Mouse (Mus musculus): ENCODE results near the gene Negr1.

Negr1 gene

GRCm38 (mm10) chr3:157116024-157116423 lies 554.4 kb downstream of the Negr1 start:
- no peak for DNase-seq

DNA sequence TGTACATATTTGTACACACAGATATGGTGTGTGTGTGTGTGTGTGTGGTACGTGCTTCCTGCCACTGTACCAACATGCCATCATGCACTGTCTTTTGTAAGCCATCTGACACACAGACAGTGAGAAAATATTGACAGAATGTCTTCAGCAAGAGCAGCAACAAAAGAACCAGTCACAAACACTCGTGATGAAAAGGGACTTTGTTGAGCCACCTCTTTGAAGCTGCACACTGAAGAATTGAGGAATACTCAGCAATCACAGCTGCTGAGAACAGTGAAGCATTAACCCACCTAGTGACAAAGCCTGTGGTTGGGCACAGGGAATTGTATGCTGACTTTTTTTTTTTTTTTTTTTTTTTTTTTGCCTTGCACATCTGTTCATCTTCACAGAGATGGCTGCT lies 558.3 kb downstream of the Negr1 start:
- DNase-seq, result no peak

GRCm38 (mm10) chr3:157146124-157146855 lies 584.7 kb downstream of the Negr1 start:
- no peak for DNase-seq

DNA sequence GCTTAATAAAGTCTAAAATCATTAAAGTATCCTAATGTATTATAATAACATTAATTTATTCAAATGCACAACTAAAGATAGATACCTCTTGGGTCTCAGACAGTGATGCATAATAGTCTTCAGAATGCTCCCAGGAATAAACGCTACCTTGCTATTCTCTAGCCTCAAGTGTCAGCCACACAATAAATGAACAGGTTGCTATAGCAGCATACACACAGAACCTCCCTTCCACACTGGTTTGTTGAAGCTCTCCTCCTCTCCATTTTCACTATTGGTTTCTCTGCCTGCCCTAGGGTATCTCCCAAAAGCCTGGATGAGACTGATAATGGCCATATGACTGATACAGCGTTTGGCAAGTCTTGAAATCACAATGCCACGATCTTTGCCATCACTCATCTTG lies 593.3 kb downstream of the Negr1 start:
- no peak for DNase-seq

DNA sequence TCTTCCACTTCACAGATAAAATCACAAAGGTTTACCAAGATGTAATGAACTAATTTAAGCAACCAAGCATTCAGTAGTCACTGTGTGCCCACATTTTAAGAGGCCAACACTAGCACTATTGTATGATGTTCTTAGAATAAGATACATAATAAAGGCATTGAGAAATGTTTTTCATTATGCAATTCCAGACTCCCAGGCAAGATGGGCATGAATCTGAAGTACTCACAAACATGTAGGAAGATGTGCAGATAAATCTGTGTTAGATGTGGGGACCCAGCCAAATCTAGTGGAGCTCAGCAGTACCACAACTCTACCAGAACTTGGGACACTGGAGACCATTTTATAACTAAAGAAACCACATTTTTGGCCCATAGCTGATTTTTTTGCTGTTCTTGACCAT lies 593.9 kb downstream of the Negr1 start:
- no peak for DNase-seq

DNA sequence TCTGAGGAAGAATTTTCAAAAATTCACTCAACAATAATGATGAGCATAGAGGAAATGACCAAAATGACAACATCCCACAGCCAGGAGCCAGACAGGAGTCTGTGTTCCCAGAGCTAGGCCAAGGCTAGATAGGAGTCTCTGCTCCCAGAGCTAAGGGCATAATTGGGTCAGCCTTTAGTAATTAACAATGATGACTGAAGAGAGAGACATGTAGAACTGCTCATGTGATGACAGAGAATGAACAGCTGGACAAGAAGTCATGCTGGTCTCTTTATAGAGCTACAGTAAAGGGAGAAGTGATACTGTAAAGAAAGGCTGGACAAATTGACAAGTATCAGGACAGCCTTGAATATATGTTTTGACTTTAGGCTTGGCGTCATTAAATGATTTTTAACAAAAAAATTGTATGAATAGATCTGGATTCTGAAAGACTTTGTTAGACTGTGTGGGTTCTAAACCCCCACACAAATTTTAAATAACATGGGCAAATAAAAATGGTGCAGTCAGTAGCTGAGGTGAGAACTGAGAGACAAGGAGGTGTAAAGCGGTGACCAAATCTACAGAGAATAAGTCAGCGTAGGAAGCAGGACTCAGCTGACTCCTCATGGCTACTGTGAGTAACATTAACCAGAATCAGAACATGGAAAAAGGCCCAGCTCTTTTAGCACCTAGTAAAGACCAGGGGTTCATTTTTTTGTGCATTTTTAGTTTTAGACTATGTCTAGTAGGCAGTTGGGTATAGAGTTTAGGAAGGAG lies 603.4 kb downstream of the Negr1 start:
- no peak for DNase-seq

GRCm38 (mm10) chr3:157181975-157182374 lies 620.4 kb downstream of the Negr1 start:
- DNase-seq, result no peak

- DNase-seq, result no peak
These were observed 627.5 kb downstream of the Negr1 start for GRCm38 (mm10) chr3:157188939-157189725.

DNA sequence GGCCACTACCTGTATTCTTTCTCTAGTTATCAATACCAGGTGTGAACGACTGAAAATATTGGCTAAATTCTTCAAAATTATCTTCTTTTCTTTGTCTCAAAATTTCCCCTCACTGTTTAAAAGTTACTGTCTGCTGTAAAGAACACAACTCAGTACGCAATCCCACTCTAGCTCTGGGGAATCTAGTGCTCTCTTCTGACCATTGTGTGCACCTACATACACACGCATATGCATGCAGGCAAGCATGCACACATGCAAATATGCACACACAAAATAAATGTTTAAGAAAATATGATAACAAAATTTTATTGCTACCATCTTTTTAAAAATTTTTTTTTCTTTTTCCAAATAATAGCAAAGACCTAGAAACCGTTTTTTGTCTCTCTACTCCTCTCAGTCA lies 628.2 kb downstream of the Negr1 start:
- no peak for DNase-seq

DNA sequence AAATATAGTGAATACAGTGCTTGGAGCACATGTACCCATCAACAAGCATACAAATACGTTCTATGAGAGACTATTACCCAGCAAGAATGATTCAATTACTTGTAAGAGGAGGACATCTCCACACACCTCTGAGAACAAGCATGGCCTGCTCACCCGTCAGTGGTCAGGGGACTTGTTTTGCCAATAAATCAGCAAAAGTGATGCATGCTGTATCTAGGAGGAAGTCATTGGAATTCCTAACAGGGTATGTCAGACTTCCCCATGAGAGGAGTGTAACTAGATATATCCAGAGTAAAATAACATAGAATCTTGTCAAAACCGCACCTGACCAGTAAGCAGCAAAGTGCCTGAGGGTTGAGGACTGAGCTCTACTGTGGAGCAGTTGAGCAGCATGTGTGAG lies 629.0 kb downstream of the Negr1 start:
- no peak for DNase-seq

GRCm38 (mm10) chr3:157192021-157192420 lies 630.4 kb downstream of the Negr1 start:
- DNase-seq, result no peak

DNA sequence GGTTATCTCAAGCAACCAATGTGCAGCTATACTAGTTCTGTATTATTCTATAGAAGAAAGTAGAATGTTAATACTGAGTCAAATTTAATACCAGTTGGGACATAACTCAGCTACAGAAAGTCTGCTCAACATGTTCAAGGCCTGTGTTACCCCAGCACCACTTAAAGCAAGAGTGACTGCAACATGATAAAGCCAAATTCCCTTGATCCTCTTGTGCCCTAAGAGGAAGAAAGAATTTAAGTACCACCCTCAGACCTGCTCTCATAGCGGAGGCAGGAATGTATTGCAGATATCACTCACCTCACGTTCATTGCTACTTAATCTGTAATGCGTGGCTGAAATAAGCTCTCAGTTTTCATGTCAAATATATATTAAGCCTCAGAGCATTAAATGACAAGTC lies 631.5 kb downstream of the Negr1 start:
- no peak for DNase-seq

- no peak for DNase-seq
These were observed 637.1 kb downstream of the Negr1 start for GRCm38 (mm10) chr3:157198659-157199058.

- DNase-seq, result no peak
These were observed 640.1 kb downstream of the Negr1 start for GRCm38 (mm10) chr3:157201726-157202125.

GRCm38 (mm10) chr3:157203573-157203972 lies 642.0 kb downstream of the Negr1 start:
- no peak for DNase-seq

DNA sequence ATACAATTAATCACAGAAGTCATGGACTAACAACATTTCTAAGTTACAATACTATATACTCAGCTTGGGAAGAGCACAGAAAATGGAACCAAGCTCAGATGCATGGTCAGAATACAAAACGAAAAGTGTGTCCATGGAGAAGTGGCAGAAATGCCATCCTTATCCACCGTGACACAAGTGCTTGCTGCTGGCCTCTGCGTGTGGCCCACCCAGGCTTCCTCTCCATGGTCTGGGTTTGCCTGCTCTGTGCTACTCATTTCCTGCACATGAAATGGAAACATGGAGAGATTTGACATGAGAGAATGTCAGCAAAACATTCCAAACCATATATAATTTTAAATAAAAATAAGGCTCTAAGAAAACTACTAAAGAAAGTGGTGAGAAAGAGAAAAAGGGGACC lies 645.2 kb downstream of the Negr1 start:
- no peak for DNase-seq

DNA sequence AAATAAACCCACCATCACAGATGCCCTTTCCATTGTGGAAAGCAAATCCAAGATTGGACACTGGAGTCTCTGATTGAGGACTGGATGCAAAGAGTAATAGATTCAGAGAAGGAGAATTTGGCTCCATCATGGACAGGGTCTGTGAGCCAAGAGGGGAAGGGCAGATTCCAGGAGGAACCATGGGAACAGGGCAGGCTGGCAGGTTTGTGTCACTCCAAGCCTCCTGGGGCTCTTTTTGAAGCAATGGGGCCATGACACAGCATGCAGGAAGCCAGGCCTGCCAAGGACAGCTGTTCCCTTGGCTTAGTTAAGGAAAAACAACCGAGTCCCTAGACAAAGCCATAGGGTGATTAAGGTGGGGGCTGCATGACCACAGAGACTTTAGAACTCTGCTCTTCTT lies 647.4 kb downstream of the Negr1 start:
- DNase-seq, result no peak

DNA sequence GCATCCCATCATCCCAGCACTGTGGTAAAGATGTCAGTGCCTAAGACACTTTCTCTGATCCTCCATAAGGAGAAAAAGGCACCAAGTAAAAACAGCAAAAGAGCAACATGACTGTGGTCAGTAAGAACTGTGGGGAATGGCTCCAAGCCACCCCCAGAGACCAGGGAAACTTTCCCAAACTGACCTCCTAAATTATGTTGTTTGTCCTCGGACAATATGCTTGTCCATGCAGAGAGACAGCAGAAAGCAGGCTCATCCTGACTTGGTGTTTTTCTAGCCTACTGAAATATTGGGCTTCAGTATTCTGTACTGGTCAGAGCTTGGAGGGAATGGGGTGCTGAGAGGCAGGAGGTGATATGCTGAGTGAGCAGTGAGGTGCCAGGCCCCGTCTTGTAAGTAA lies 647.8 kb downstream of the Negr1 start:
- no peak for DNase-seq

DNA sequence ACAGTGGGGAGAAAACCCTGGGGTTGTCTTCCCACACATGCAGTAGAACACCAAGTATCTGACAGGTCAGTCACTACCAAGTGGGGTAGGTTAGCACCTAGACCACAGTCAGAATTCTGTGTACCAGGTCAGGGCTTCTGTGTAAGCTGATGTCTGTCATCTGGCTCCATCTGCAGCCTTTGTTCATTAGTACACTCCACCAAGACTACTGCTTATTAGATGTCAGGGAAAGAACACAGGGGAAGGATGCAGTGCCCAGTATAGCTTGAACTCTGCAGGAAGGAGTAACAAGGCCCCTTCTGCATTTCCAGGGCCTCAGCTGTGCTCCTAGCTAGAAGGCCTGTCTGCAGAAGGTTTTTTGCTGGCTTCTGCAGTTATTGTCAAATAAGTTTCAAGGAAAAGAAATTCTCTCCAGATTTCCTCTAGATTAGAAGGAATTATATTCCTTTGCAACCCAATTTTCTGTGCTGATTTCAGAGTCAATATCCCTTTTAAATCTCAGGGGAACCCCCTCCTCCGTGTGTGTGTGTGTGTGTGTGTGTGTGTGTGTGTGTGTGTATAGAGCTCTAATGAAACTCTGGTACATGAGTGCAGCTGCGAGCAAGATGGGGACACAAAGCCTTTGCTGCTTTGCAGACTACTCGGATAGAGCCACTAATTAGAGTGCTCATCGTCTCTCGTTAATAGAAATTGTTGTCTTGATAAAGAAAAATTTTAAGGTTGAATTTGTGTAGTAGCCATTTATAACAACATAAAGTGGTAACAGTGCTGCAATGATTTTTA lies 654.5 kb downstream of the Negr1 start:
- no peak for DNase-seq

DNA sequence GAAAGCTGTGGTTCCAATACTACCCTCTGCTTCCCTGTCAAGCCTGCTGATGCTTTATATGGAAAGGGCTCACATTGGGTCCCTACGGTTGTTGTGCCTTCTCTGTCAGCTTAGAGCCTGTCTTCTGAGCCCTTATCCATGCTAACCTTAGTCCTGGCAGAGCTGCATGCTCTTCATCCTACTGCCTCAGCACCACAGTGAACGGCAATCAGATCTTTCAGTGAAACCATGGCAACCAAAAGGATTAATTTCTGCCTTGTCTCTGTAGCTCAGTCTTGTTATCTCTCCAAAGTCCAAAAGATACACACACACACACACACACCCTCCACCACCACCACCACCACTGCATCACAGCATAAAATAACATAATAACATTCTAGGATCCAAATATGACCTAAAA lies 656.2 kb downstream of the Negr1 start:
- DNase-seq, result no peak

DNA sequence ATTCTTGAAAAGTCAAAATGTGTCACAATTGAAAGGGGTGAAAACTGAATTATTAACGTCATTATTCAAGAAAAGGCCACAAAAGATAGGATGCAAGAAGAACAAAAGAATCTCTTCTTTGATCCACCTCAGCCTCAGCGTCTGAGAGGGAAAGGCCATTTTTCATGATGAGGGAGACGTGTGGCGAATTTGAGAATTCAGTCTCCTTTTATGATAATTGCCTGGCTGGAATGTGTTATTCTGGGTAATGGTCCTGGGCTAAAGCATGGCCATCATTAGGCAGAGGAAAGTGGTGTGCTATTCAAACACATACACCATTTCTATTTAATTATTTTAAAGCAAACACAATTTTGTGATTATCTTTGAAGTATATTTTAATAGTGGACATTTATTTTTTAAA lies 663.3 kb downstream of the Negr1 start:
- no peak for DNase-seq

DNA sequence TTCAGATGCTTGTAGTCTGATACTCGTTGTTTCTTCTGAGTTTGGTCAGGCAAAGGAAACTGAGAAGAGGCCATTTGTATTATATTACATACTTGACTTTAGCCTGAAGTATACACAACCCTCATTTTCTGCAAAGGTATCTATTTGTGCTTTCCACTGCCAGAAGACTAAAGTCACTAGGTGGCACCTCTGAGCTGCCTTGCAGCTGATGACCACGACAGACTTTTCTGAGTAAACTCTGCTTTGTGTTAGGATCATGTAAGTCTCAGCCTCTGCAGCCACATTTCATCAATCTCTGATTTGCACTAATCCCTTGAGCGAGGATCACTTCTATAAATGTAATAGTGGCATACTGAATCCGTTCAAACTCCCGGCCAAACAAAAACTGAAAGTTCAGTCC lies 671.1 kb downstream of the Negr1 start:
- peak; percentile 8 to 29 for DNase-seq

- no peak for DNase-seq
These were observed 678.6 kb downstream of the Negr1 start for GRCm38 (mm10) chr3:157240240-157240639.
